Mouse (Mus musculus): ENCODE data around the gene Uso1. TPM values are rescaled to one million over a fixed set of nuclear protein-coding genes. Genes with fewer than 3 reads are reported as not detected.

Gene Uso1
- polyA plus RNA-seq, 1 experiment, result 10.1 TPM

DNA sequence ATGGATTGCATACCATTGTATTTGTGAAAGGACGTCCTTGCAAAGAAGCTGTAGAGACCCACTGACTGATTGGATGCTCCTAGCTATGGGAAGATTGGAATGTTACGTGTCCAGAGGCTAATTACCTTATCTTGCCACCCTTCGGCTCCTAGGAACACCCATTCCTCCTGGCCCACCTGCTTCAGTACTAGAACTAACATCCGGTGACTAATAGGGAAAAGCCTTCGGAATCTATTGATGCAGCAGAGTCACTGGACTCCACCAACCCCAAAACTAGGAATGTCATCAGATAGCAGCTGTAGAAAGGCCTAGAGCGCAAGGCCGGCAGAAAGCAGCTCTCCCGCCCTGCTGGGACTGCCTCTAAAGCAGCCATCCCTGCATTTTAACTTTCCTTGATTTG lies 36.1 kb upstream of the Uso1 start:
- H3K36me3 ChIP-seq (ENCODE audit: control insufficient read depth, insufficient read depth, low read length), result no peaks in the 10 kb centered on the region
- WGBS, result 97% methylated on average over 8 of the region's 8 CpGs
- H3K27me3 ChIP-seq (ENCODE audit: control insufficient read depth, insufficient read depth, low read length), result no peaks in the 10 kb centered on the region
- no peak overlapping the region for H3K27ac ChIP-seq (ENCODE audit: insufficient read depth, low read length)
- peaks cover 6% of the 10 kb centered on the region; the same call in 1 of the 2 replicates for H3K4me1 ChIP-seq (ENCODE audit: control insufficient read depth, insufficient read depth, insufficient read length)
- DNase-seq (ENCODE audit: low read depth in 1 of 2, low spot score in 2 of 2), result no peak
- TF ChIP-seq CTCF (IDR thresholded peaks at IDR 0.05; ENCODE audit: extremely low read depth, insufficient read depth, insufficient read length, insufficient replicate concordance) (no peak), POLR2A (IDR thresholded peaks at IDR 0.05; ENCODE audit: low read depth, low read length) (no peak)
- H3K4me3 ChIP-seq (ENCODE audit: extremely low read depth, insufficient read depth, insufficient read length), result no peak overlapping the region

DNA sequence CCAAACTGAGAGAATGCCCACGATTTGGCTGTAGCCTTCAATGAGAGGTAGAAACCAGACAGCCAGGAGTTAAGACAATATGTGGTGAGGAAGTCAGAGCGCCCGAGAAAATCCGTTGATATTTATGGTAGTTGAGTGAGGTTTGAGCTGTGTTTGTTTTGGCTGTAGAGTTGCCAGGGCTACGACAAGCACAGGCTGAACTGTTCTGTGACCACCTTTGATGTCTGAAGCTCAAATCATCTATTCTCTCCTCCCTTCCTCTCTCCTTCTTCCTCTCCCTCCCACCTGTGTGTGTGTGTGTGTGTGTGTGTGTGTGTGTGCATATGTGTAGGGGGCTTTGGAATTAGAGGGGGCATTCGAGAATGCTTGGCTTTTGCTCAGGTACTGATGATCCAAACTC lies 34.7 kb upstream of the Uso1 start:
- no peak for TF ChIP-seq CTCF (IDR thresholded peaks at IDR 0.05; ENCODE audit: extremely low read depth, insufficient read depth, insufficient read length, insufficient replicate concordance)
- no peak for TF ChIP-seq POLR2A (IDR thresholded peaks at IDR 0.05; ENCODE audit: low read depth, low read length)
- WGBS, result 16% methylated on average over 6 of the region's 6 CpGs
- DNase-seq (ENCODE audit: low read depth in 1 of 2, low spot score in 2 of 2), result peak in 1 of 2 experiments; percentile 54

GRCm38 (mm10) chr5:92103816-92104415 lies 33.8 kb upstream of the Uso1 start:
- Histone ChIP-seq H3K4me1 (ENCODE audit: control insufficient read depth, insufficient read depth, insufficient read length) (peaks cover 4% of the 10 kb centered on the region; the same call in 1 of the 2 replicates), H3K27me3 (ENCODE audit: control insufficient read depth, insufficient read depth, low read length) (no peaks in the 10 kb centered on the region), H3K27ac (ENCODE audit: insufficient read depth, low read length) (no peak overlapping the region), H3K36me3 (ENCODE audit: control insufficient read depth, insufficient read depth, low read length) (no peaks in the 10 kb centered on the region), H3K4me3 (ENCODE audit: extremely low read depth, insufficient read depth, insufficient read length) (no peak overlapping the region)
- TF ChIP-seq CTCF (IDR thresholded peaks at IDR 0.05; ENCODE audit: extremely low read depth, insufficient read depth, insufficient read length, insufficient replicate concordance) (no peak), POLR2A (IDR thresholded peaks at IDR 0.05; ENCODE audit: low read depth, low read length) (no peak)
- WGBS, result 76% methylated on average over 13 of the region's 13 CpGs
- no peak for DNase-seq (ENCODE audit: low read depth in 1 of 2, low spot score in 2 of 2)

More for the DNA sequence above, 34.7 kb upstream of the Uso1 start:
- H3K4me1 ChIP-seq (ENCODE audit: control insufficient read depth, insufficient read depth, insufficient read length), result peaks cover 4% of the 10 kb centered on the region; the same call in 1 of the 2 replicates
- H3K4me3 ChIP-seq (ENCODE audit: extremely low read depth, insufficient read depth, insufficient read length), result no peak overlapping the region
- no peak overlapping the region for H3K27ac ChIP-seq (ENCODE audit: insufficient read depth, low read length)
- no peaks in the 10 kb centered on the region for H3K36me3 ChIP-seq (ENCODE audit: control insufficient read depth, insufficient read depth, low read length)
- H3K27me3 ChIP-seq (ENCODE audit: control insufficient read depth, insufficient read depth, low read length), result no peaks in the 10 kb centered on the region

- DNase-seq (ENCODE audit: low read depth in 1 of 2, low spot score in 2 of 2), result peak in 1 of 2 experiments; percentile 10
- 35% methylated on average over 10 of the region's 10 CpGs for WGBS
- Histone ChIP-seq H3K4me1 (ENCODE audit: control insufficient read depth, insufficient read depth, insufficient read length) (peaks cover 4% of the 10 kb centered on the region; the same call in 1 of the 2 replicates), H3K27me3 (ENCODE audit: control insufficient read depth, insufficient read depth, low read length) (no peaks in the 10 kb centered on the region), H3K27ac (ENCODE audit: insufficient read depth, low read length) (no peak overlapping the region), H3K36me3 (ENCODE audit: control insufficient read depth, insufficient read depth, low read length) (no peaks in the 10 kb centered on the region), H3K4me3 (ENCODE audit: extremely low read depth, insufficient read depth, insufficient read length) (no peak overlapping the region)
- TF ChIP-seq POLR2A (IDR thresholded peaks at IDR 0.05; ENCODE audit: low read depth, low read length), result no peak
- no peak for TF ChIP-seq CTCF (IDR thresholded peaks at IDR 0.05; ENCODE audit: extremely low read depth, insufficient read depth, insufficient read length, insufficient replicate concordance)
Observed at GRCm38 (mm10) chr5:92106327-92107125, 31.2 kb upstream of the Uso1 start.

- DNase-seq (ENCODE audit: low read depth in 1 of 2, low spot score in 2 of 2), result no peak
- Histone ChIP-seq H3K27ac (ENCODE audit: insufficient read depth, low read length) (no peak overlapping the region), H3K4me3 (ENCODE audit: extremely low read depth, insufficient read depth, insufficient read length) (no peak overlapping the region), H3K27me3 (ENCODE audit: control insufficient read depth, insufficient read depth, low read length) (peaks cover 2% of the 10 kb centered on the region; the same call in 1 of the 2 replicates), H3K36me3 (ENCODE audit: control insufficient read depth, insufficient read depth, low read length) (no peaks in the 10 kb centered on the region), H3K4me1 (ENCODE audit: control insufficient read depth, insufficient read depth, insufficient read length) (peaks cover 5% of the 10 kb centered on the region; the same call in 1 of the 2 replicates)
- TF ChIP-seq POLR2A (IDR thresholded peaks at IDR 0.05; ENCODE audit: low read depth, low read length) (no peak), CTCF (IDR thresholded peaks at IDR 0.05; ENCODE audit: extremely low read depth, insufficient read depth, insufficient read length, insufficient replicate concordance) (no peak)
- 41% methylated on average over 4 of the region's 4 CpGs for WGBS
Observed at GRCm38 (mm10) chr5:92107282-92107681, 30.5 kb upstream of the Uso1 start.

GRCm38 (mm10) chr5:92110818-92111355 lies 26.9 kb upstream of the Uso1 start:
- WGBS, result 93% methylated on average over 5 of the region's 5 CpGs
- TF ChIP-seq POLR2A (IDR thresholded peaks at IDR 0.05; ENCODE audit: low read depth, low read length) (no peak), CTCF (IDR thresholded peaks at IDR 0.05; ENCODE audit: extremely low read depth, insufficient read depth, insufficient read length, insufficient replicate concordance) (no peak)
- Histone ChIP-seq H3K36me3 (ENCODE audit: control insufficient read depth, insufficient read depth, low read length) (no peaks in the 10 kb centered on the region), H3K4me1 (ENCODE audit: control insufficient read depth, insufficient read depth, insufficient read length) (peaks cover 5% of the 10 kb centered on the region; the same call in 1 of the 2 replicates), H3K27me3 (ENCODE audit: control insufficient read depth, insufficient read depth, low read length) (peaks cover 5% of the 10 kb centered on the region; the same call in 1 of the 2 replicates), H3K4me3 (ENCODE audit: extremely low read depth, insufficient read depth, insufficient read length) (no peak overlapping the region), H3K27ac (ENCODE audit: insufficient read depth, low read length) (no peak overlapping the region)
- no peak for DNase-seq (ENCODE audit: low read depth in 1 of 2, low spot score in 2 of 2)
